Mouse (Mus musculus) limb, embryonic 11.5 days (tissue): ENCODE measurements around the gene Manbal. TPM values are rescaled to one million over a fixed set of nuclear protein-coding genes. Genes with fewer than 3 reads are reported as not detected.

Experiments
- ATAC-seq: fragments of 200-750 bp; cut with Nextera tagmentation; 2 replicates; pipeline ENCODE4 v1.8.0; 2017; ENCODE audit warnings: low read depth; ENCODE audit not compliant: insufficient number of reproducible peaks, low FRiP score, low TSS enrichment
- DNase-seq: peaks from one replicate; pipeline ENCODE4 v3.0.0-alpha.2; 2015; ENCODE audit warnings: low spot score
- H3K27ac ChIP-seq: fragments of 300-500 bp; sonication (generic); replicated peaks from 2 replicates; pipeline ENCODE4 v1.5.1; 2014; ENCODE audit warnings: low read depth, mild to moderate bottlenecking, low read length
- H3K27me3 ChIP-seq: fragments of 300-500 bp; sonication (generic); 2 replicates; pipeline ENCODE4 v1.6.1; 2014; ENCODE audit warnings: mild to moderate bottlenecking, low read length, mixed read lengths; ENCODE audit not compliant: control insufficient read depth, insufficient read depth
- H3K36me3 ChIP-seq: fragments of 300-500 bp; sonication (generic); 2 replicates; pipeline ENCODE4 v1.6.1; 2014; ENCODE audit warnings: mild to moderate bottlenecking, low read length, moderate library complexity, mixed read lengths; ENCODE audit not compliant: control insufficient read depth, insufficient read depth
- H3K4me1 ChIP-seq: fragments of 300-500 bp; sonication (generic); 2 replicates; pipeline ENCODE4 v1.6.1; 2014; ENCODE audit warnings: low read length, mixed read lengths; ENCODE audit not compliant: control insufficient read depth, insufficient read depth
- H3K4me2 ChIP-seq: fragments of 300-500 bp; sonication (generic); 2 replicates; pipeline ENCODE4 v1.6.1; 2014; ENCODE audit warnings: low read depth, mild to moderate bottlenecking, moderate library complexity; ENCODE audit not compliant: severe bottlenecking
- H3K4me3 ChIP-seq: fragments of 300-500 bp; sonication (generic); 2 replicates; pipeline ENCODE4 v1.5.1; 2014; ENCODE audit warnings: low read depth, low read length
- H3K9ac ChIP-seq: fragments of 300-500 bp; sonication (generic); 2 replicates; pipeline ENCODE4 v1.6.1; 2014; ENCODE audit warnings: mild to moderate bottlenecking, low read length
- H3K9me3 ChIP-seq: fragments of 300-500 bp; sonication (generic); 2 replicates; pipeline ENCODE4 v1.6.1; 2016; ENCODE audit warnings: low read length; ENCODE audit not compliant: control insufficient read depth
- WGBS: fragments of 180-500 bp; shearing (Covaris S2); extraction: QIAGEN DNeasy Blood & Tissue Kit; methylation state at CpG from one replicate; pipeline ENCODE4 v1.1.7; 2014; 5-methylcytosine and 5-hydroxymethylcytosine counted together
- polyA plus RNA-seq: library from polyadenylated mRNA; unstranded; fragments of >200 nt; fragmentation: Nextera tagmentation; extraction: Ambion mirVana; gene quantifications from 2 replicates; pipeline ENCODE4 v1.2.1, GENCODE M21; 2014

Gene Manbal
- 38.1 and 38.3 TPM in 2 replicates for polyA plus RNA-seq

DNA sequence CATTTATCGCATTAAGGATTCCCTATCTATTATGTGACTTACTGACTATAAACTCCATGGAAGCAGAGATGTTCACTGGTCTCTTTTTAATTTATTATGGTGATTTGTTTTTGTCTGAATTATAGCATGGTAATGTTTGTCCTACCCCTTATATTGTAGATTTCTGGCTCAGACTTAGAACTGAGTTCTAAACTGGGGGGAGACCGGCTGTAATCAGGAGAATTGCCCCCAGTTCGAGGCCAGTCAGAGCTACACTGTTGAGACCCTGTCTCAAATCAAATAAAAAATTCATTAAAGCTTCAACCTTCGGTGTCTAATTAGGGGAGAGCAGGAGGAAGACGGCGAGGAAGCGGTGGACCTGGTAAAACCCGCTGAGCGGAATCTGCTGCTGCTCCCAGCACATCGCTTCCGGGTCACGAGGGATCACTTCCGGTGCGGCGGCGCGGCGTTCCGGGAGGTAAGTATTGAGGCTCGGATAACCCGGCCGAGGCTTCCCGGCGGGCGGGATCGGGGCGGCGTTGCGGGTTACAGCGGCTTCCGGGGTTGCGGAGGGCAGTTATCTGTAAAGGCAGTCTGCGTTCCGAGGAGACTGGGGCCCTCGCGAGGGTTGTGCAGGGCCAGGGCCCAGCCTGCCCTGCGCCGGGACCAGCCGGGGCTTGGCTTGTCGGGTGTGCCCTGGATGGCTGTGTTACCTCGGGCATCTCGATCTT, at the start of gene Manbal:
Gene Manbal, plus strand, starts transcription at position 411 of the 710 bp plus-strand sequence.
- WGBS: 3% methylated on average over 42 of the region's 42 CpGs

DNA sequence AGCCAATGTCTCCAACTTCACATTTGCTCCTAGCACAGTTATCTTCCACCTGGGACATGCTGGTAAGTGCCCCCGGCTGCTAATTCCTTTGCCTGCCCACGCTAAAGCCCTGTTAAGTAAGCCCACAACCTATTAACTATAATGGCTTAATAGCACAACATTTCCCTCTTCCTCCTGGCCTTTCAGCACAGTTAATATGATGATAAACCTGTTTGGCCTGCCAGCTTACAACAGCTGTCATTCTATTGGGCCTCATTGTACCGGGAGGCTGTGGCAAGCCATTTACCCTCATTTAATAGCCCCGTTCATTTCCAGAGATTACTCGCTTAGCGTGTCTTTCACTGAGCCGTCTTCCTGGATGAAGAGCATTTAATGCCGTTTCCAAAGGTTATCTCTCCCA, 47.3 kb upstream of the Manbal start:
- Histone ChIP-seq H3K4me2 (no peak overlapping the region), H3K9me3 (no peaks in the 10 kb centered on the region), H3K27me3 (no peaks in the 10 kb centered on the region), H3K4me1 (no peaks in the 10 kb centered on the region), H3K4me3 (no peak overlapping the region), H3K27ac (no peak overlapping the region), H3K36me3 (peaks cover 55% of the 10 kb centered on the region), H3K9ac (no peak overlapping the region)
- 76% methylated on average over 8 of the region's 8 CpGs for WGBS
- DNase-seq: no peak
- ATAC-seq: no peak

More for the DNA sequence above, at the start of gene Manbal:
- H3K27me3 ChIP-seq: no peaks in the 10 kb centered on the region
- ATAC-seq (peak; percentile 81), DNase-seq (peak; percentile 99)
- H3K36me3 ChIP-seq: no peaks in the 10 kb centered on the region
- H3K4me2 ChIP-seq: peak within 1 kb of the TSS; percentile 88
- H3K4me1 ChIP-seq: peaks cover 4% of the 10 kb centered on the region; the same call in 1 of the 2 replicates
- peak within 1 kb of the TSS; percentile 97 for H3K9ac ChIP-seq
- peak within 1 kb of the TSS; percentile 92 for H3K4me3 ChIP-seq
- peak within 1 kb of the TSS; percentile 82 for H3K27ac ChIP-seq
- no peaks in the 10 kb centered on the region for H3K9me3 ChIP-seq

DNA sequence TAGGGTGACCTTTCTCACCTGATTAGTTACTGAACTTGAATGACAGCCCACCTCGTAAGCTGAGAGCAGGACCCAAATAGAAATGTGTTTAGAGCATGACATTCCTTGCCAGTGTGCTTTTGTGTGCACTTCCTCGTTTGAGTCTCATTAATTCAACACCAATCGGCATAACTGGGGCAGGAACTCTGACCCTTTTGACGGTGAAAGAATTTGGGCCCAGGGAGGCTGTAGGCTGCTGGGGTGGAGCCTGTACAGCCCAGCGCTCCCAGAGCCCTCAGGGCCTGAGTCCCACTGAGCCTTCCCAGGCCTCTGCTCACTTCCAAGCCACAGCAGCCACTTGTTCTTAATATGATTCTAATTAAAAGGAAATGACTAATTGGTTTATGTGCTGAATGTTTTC, 46.5 kb upstream of the Manbal start:
- Histone ChIP-seq H3K9ac (no peak overlapping the region), H3K27me3 (no peaks in the 10 kb centered on the region), H3K27ac (no peak overlapping the region), H3K4me2 (no peak overlapping the region), H3K4me3 (no peak overlapping the region), H3K36me3 (peaks cover 56% of the 10 kb centered on the region), H3K9me3 (no peaks in the 10 kb centered on the region), H3K4me1 (no peaks in the 10 kb centered on the region)
- WGBS: 45% methylated on average over 5 of the region's 5 CpGs
- DNase-seq: no peak
- ATAC-seq: no peak

DNA sequence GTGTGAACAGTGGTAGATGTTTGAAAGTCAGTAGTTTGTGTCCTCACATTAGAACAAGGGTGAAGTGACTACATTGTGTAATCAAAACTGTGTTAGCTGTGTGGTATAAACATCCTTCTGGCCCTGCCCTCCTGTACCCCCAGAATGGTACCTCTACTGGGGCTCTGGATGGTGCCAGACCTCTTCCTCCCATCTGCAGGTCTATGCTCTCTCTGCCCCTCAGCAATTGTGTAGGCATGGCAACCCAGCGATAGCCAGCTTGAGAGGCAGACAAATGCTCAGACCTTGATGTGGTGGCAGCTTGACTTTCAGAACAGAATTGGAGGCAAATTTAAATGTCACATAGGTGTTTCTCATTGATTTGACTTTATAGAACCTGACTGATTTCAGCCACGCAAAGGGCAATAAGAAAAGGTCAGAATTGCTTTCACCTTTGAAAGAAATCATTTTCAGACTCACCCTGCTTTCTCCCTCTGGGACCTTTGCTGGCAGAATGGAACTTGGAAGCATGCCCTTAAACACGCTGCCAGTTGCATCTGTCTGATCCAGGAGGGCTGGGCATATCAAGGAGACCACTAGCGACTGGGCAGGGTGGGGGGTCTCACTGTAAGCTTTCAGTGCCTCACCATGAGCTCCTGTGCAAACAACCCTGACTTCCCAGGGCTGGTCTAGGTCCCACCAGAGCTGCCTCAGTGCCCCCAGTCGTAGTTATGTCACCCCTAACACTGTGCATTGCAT, 45.2 kb upstream of the Manbal start:
- no peak for ATAC-seq
- Histone ChIP-seq H3K4me1 (no peaks in the 10 kb centered on the region), H3K36me3 (peaks cover 47% of the 10 kb centered on the region), H3K27ac (no peak overlapping the region), H3K4me2 (no peak overlapping the region), H3K9ac (no peak overlapping the region), H3K9me3 (no peaks in the 10 kb centered on the region), H3K27me3 (no peaks in the 10 kb centered on the region), H3K4me3 (no peak overlapping the region)
- DNase-seq: no peak
- WGBS: 86% methylated on average over 5 of the region's 5 CpGs

DNA sequence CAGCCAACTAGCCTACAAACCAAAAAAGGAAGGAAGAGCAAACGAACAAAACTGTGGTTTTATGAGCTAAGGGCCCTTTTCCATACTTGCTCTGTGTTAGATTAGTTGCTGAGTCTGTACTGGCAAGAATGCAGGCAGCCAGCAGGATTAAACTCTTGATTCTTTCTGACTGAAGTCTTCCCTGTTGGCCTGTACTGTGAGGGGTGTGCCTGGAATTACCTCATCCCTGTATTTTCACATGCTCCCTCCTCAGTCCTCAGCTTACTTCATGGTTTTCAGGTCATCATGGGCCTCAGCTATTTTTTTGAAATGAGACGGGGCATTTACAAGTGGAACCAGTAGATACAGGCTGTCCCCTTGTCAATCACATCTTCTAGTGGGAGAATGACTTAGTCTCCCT, 42.2 kb upstream of the Manbal start:
- 74% methylated on average over 2 of the region's 2 CpGs for WGBS

DNA sequence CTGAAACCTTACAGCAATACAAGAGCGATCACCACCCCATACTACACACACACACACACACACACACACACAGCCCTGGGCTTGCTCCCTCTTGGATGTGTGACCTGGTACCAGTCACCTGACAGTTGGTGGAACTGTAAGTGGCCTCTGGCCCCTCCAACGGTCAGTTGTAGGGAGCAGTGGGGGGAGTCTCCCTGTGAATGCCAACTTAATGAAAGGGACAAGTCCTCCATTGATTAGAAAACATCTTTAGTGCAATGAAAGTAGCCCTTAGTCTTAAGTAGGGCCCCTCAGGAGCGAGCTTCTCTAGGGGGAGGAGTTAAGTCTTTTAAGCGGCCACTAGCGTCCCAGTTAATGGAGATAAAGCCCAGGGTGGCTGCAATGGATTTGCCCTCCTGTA, 39.3 kb upstream of the Manbal start:
- no peak overlapping the region for H3K4me3 ChIP-seq
- WGBS: 49% methylated on average over 5 of the region's 5 CpGs
- ATAC-seq: no peak
- no peaks in the 10 kb centered on the region for H3K4me1 ChIP-seq
- no peak overlapping the region for H3K4me2 ChIP-seq
- peaks cover 14% of the 10 kb centered on the region; the same call in 1 of the 2 replicates for H3K36me3 ChIP-seq
- no peaks in the 10 kb centered on the region for H3K27me3 ChIP-seq
- H3K27ac ChIP-seq: no peak overlapping the region
- DNase-seq: no peak
- no peaks in the 10 kb centered on the region for H3K9me3 ChIP-seq
- no peak overlapping the region for H3K9ac ChIP-seq

More for the DNA sequence above, 42.2 kb upstream of the Manbal start:
- no peaks in the 10 kb centered on the region for H3K27me3 ChIP-seq
- H3K4me2 ChIP-seq: no peak overlapping the region
- no peaks in the 10 kb centered on the region for H3K4me1 ChIP-seq
- no peak overlapping the region for H3K9ac ChIP-seq
- H3K36me3 ChIP-seq: peaks cover 29% of the 10 kb centered on the region; the same call in 1 of the 2 replicates
- no peak overlapping the region for H3K4me3 ChIP-seq
- no peak overlapping the region for H3K27ac ChIP-seq
- DNase-seq: no peak
- ATAC-seq: no peak
- no peaks in the 10 kb centered on the region for H3K9me3 ChIP-seq

DNA sequence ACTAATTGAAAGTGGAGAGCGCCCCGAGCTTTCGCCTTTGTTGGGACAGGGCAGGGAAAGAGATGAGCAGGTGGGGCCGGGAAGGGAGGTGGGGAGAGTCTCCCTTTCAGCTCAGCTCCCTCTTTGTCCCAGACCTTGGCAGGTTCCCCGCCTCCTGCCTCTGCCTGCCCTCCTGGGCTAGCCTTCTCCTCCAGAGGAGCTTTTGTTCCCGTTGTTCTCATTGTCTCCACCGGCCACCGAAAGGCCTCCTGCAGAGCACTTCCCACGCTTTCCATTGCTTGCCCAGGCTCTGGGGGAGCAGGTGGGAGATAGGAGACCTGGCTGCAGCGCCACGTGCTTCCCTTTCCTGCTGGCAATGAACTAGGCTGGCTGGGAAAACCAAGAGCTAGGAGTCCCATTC, 38.8 kb upstream of the Manbal start:
- Histone ChIP-seq H3K27ac (no peak overlapping the region), H3K9me3 (no peaks in the 10 kb centered on the region)

DNA sequence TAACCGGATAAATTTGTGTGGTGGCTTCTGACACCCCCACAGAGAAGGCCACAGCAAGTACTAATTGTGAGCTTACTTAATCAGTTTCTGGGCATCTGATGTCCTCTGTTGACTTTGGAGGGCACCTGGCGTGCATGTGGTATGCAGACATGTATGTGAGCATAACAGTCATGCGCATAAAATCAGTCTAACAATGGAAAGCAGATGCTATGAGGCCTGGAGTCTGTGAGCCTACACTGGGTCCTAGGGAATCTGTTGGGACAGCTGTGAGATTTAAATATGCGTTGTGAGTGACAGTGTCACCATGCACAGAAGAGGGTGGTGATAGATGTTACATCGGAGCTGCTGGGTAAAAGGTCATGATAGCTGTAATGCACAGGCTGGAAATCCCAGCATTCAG, 35.3 kb upstream of the Manbal start:
- whole genome bisulfite sequencing: 82% methylated on average over 5 of the region's 5 CpGs
- Histone ChIP-seq H3K9me3 (no peaks in the 10 kb centered on the region), H3K27me3 (no peaks in the 10 kb centered on the region), H3K4me2 (no peak overlapping the region), H3K9ac (no peak overlapping the region), H3K4me3 (no peak overlapping the region), H3K36me3 (no peaks in the 10 kb centered on the region; the same call in 1 of the 2 replicates), H3K27ac (no peak overlapping the region), H3K4me1 (no peaks in the 10 kb centered on the region)
- DNase-seq (no peak), ATAC-seq (no peak)

More for the DNA sequence above, 38.8 kb upstream of the Manbal start:
- ATAC-seq (no peak), DNase-seq (no peak)
- Histone ChIP-seq H3K9ac (no peak overlapping the region), H3K27me3 (no peaks in the 10 kb centered on the region), H3K4me3 (no peak overlapping the region), H3K4me1 (no peaks in the 10 kb centered on the region), H3K4me2 (no peak overlapping the region), H3K36me3 (peaks cover 10% of the 10 kb centered on the region; the same call in 1 of the 2 replicates)
- 37% methylated on average over 11 of the region's 11 CpGs for WGBS
